Mouse (Mus musculus): Measurements from ENCODE around the gene Nufip2.
"Not testable (repeated sequence)": the region's sequence is repeated elsewhere in the genome, so short reads cannot be mapped to it uniquely, and the experiment has no call there.

The Nufip2 gene

DNA sequence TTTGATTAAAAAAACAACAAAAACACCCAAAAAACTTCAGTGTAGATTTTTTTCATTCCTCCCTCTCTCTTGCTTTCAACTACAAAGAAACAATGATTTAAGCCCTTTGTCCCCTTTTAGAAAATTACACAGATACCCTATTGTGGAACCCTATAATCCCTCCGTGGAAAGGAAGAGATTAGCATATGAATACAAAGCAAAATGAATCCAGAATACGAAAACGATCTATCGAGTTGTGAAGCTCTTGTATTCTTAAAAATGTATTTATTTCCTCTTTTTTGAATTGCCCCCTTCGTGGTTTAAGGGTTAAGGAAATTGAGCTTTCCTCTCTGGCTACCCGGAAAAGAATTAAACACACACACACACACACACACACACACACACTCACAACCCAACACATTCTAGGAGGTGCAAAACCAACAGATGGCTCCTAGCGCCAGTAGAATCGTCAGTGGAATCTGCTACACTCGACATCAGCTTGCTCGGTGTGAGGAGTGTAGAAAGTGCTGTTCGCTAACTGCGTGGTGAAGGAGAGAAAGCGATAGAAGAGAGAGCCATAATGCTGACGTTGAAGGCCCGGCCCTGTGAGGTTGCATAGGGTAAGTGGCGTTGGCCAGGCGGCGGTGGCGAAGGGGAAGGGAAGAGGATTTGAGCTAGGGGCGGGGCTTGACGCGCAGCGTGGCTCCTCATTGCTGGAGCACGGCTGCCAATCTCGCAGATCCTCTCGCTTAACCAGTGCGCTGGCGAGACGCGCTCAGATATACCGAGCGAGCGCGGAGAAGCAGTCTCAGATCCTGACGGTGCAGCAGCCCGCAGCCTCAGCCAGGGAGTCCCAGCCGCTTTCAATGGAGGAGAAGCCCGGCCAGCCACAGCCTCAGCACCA, at the start of gene Nufip2:
Gene Nufip2 (plus strand): TSS at position 773 of the 883 bp plus-strand sequence.
- peak; percentile 100 for DNase-seq

DNA sequence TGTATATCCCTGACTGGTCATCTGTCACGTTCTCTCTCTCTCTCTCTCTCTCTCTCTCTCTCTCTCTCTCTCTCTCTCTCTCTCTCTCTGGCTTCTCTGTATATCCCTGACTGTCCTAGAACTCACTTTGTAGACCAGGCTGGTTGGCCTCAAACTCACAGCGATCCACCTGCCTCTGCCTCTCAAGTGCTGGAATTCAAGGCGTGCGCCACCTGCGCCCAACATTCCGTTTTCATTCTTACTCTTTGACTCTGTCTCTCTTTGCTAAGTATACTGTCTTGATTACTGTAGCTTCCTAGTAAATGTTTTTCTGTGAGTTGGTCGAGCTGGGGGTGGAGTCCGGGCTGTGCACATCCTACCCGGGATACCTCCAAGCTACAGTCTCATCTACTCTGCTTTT, 44.6 kb upstream of the Nufip2 start:
- DNase-seq, result no peak

DNA sequence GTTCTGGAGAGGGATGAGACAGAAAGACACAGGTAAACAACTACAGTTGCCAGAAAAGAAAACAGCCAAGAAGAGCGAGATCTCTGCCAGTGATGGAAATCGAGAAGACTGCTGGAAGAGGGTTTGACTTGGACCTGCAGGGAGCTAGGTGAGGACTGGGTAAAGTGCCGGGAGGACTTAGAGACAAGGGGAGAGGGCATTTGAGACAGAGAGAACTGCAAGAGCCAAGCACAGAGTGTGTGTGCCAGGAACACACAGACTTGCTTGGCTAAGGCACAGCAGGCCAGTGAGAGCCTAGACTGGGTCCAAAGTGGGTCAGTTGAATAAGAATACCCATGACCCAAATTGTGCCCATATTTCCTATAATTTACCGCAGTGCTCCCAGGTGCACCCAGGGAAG, 40.5 kb upstream of the Nufip2 start:
- no peak for DNase-seq

DNA sequence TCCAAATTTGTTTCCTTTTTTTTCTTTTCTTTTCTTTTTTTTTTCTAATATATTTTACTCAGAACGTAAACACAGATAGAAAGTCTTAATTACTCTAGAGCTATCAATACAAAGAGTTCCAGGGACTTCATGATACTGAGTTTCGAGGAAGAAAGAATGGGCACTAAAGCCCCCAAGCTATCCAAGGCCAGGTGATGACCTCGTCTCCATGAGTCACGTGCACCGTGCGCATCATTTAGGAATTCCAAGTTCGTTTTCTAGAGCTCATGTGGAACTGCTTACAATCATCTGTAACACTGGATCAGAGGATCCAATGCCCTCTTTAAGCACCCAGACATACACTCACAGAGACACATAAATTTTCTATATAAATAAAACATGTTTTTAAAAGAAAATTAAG, 37.1 kb upstream of the Nufip2 start:
- no peak for DNase-seq

DNA sequence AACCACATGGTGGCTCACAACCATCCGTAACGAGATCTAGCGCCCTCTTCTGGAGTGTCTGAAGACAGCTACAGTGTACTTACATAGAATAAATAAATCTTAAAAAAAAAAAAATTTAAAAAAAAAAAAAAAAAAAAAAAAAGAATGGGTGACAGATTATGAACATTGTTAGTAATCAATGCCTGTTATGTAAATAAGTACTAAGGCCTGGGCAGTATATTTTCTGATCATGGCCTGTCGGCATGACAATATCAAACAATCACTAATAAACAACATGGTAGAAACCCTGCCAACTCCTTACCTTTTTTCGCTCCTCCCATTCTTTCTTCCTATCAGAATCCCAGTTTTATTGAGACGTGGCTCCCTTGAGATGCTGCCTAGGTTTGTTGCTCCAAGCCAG, 33.5 kb upstream of the Nufip2 start:
- DNase-seq, result no peak

DNA sequence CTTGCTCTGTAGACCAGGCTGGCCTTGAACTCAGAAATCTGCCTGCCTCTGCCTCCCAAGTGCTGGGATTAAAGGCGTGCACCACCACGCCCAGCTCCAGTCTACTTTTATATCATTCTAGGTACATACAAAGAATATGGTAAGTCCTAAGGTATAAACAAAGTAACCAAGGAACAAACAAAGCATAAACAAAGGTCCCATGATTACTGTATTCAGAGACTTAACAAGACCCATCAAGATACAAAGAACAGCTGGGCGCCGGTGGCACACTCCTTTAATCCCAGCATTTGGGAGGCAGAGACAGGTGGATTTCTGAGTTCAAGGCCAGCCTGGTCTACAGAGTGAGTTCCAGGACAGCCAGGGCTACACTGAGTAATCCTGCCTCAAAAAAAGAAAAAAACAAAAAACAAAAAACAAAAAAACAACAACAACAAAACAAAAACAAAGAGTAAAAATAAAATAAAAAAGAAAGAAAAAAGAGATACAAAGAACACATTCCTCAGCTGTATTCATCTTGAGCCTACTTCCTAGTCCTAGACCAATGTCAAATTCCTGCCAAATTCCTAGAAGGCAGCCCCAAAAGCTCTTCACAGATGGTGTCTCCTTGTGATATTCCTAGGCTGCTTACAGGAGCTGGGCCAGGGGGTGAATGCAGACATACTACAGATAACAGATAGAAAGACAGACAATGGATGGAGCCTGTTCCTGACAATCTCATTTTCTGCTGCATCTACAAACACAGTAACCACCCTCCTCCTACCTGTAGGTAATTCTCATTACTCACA, 32.4 kb upstream of the Nufip2 start:
- not testable (repeated sequence) for DNase-seq

DNA sequence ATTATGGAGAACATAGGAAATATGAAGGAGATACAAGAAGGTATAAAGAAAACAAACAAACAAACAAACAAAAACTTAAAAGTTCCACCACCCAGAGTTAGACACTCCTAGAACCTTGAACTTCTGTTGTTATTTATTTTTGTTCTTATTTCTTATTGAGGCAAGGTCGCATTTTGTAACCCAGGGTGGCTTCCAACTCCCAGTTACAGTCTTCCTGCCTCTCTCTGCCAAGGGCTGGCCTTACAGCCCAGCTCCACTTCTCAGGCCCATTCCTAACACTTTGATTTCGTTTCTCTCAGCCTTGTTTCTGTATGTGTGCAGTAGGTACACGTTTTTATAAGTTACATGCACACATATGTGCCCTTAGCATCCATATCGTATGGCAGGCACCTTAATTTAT, 26.0 kb upstream of the Nufip2 start:
- DNase-seq, result no peak

DNA sequence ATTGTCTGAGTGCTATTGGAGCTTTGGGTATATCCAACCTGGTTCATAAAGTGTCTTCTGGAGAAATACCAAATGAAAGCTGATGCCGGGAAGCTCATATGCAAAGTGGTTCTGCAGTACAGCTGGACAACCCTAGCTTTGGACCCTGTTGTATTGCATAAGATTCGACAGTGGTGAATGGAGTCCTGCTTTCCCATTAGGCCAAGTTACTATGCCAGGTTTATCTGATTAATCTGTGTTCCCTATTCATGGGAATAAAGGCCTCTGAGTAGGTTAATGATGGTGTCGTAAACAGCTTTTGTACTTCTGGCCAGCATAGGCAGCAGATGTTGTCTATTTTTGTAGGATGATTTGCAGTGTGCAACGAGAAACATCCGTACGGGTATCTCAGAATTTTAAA, 22.3 kb upstream of the Nufip2 start:
- no peak for DNase-seq

DNA sequence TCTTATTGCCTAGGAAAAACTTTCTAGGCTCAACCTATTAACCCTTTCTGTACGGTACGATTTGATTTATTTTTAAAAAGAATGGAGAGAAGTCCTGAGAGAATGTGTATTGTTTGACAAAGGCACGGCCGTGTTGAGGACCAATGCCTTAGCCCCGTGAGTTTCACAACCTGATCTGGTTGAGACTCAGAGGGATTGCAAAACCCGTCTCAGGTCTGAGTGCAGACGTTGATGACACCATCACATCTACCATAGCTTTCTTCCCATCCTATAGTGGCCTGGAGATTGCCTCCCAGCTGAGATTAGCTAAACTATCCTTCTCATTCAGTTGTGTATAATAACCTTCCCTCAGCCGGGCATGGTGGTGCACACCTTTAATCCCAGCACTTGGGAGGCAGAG, 21.9 kb upstream of the Nufip2 start:
- DNase-seq, result no peak

DNA sequence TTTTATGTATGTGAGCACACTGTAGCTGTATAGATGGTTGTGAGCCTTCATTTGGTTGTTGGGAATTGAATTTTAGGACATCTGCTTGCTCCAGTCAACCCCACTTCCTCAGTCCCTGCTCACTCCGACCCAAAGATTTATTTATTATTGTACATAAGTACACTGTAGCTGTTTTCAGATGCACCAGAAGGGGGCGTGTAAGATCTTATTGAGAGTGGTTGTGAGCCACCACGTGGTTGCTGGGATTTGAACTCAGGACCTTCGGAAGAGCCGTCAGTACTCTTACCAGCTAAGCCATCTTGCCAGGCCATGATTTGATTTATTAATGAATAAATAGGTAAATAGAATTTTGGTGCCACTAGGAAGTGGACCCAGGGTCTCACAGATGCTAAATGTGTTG, 20.6 kb upstream of the Nufip2 start:
- peak; percentile 7 for DNase-seq

DNA sequence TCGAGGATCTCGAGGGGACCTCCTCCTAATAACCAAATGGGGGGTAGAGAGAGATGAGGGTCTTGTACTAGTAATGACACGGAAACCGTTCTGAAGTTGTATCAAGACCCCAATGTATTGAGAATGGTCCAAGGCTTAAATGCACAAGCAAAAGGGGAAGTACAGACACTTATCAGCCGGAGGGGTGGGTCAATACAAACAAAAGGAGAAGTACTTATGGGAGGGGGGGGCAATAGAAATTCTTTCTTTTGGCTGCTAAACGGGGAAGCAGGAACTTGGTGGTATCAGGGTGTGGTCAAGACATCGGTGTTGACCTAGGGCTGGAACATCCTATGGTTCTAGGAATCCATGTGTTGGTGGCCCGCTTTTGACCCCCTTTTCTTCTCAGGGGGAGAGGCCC, 19.2 kb upstream of the Nufip2 start:
- not testable (repeated sequence) for DNase-seq

DNA sequence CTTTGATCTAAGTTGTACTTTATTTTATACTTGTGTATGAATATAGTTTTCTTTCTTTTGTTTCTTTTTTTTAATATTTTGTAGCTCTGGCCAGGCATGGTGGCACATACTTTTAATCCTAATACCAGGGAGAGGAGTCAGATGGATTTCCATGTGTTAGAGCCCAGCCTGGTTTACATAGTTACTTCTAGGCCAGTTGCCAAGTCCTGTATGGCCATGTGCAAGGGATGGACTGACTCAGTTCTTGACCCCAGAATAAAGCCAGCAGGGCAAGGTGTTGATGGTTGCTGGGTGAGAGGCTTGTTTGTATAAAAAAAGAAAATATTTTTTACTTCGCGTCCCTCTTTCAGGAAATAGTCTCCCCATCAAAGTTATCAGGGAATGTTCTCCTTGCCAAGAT, 13.2 kb upstream of the Nufip2 start:
- DNase-seq, result no peak

DNA sequence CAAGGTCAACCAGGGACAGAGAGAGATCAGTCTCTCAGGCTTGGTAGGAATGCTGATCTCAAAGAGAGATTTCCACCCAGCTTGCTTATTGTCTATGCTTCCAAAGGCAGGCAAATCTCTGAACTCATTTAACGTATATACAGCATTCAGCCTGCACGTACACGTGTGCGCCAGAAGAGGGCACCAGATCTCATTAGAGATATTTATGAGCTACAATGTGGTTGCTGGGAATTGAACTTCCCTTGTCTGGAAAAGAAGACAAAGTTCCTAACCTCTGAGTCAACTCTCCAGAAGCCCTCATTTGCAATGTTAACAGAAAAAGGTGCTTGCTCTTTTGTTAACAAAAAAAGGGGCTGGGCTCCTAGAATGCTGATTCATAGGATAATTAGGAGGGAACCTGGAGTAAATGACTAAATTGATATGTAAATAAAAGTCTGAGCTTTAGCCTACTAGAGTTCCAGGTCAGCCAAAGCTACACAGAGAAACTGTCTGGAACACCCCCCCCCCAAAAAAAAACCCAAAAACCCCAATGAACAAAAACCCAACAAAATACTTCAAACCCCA, 12.4 kb upstream of the Nufip2 start:
- peak; percentile 15 for DNase-seq

DNA sequence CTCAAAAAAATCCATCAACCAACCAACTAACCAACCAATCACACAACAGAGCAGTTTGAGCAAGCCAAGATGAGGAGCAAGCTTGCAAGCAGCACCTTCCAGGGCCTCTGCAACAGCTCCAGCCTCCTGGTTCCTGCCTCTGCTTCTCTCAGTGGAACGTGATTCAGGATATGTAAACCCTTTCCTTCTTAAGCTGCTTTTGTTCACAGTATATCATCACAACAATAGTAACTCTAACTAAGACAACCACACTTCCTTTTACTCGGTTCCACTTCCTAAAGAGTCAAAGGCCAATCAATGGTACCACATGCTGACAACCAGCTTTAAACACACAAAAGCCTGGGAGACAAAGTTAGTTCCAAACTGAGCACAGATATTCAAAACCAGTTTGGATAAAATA, 5.9 kb upstream of the Nufip2 start:
- no peak for DNase-seq

DNA sequence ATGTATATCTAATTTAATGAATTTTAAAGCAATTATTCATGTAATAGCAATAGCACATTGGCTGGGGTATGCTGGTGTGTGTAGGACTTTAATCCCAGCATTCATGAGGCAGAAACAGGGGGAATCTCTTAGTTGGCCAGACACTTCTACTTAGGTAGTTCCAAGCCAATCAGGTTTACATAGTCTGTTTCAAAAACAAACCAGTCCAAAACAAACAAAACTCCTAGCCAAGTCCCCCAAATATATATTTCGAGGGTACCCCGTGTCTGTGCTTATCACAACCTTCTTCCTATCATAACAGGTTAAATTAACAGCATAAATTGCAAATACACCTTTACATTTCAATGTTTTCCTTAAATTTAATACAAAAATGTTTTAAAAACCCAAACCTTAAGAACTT, 1.1 kb upstream of the Nufip2 start:
- DNase-seq, result no peak

DNA sequence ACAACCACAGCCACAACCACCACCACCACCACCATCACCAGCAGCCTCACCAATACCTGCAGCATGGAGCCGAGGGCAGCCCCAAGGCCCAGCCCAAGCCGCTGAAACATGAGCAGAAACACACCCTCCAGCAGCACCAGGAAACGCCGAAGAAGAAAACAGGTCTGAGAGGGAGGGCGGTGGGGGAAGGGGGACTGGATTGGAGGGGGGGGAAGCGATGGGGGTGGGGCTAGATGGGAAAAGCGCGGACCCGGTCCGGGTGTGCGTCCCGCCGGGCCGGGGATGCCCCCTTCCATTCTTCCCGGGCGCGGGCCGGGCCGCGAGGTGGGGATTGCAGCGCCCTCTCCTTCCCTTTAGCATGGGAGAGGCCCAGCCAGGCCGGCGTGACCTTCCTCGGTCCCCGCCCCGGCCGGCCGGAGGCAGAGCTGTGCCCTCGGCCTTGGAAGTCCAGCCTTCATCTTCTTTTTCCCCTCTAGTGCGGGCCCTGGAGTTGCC, 438 bp downstream of the Nufip2 start:
- DNase-seq, result peak; percentile 59

DNA sequence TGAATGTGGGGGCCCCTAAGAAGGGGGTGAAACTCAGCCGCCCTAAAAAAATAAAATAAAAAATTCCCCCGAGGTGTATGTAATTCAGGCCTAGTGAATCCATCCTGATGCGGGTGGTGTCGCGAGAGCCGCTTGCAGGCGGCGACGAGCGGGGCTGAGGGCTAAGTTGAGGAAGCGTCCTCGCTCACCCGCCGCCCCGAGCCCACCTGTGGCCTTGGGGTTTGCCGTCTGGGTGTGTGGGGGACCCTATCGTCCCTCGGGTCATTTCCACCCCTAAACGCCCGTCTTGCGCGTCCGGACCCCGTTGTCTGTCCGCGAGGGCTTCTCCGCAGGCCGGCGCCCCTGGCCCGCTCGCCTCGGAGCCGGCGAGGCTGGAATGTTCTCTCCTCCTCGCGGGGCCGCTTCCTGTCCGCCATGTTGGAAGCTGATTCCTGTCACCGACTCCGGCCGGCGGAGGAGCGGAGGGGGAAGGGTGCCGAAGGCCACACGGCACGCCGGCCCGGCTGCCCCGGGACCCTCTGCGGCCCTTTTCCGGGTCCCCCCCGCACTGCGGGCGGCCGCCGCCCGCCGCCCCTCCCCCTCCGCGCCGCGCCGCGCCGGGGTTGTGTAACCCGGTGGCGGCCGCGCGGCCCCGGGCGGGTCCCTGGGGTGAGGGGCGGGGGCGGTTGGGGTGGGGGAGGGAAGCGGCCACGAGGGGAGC, 1.0 kb downstream of the Nufip2 start:
- DNase-seq, result peak; percentile 72

DNA sequence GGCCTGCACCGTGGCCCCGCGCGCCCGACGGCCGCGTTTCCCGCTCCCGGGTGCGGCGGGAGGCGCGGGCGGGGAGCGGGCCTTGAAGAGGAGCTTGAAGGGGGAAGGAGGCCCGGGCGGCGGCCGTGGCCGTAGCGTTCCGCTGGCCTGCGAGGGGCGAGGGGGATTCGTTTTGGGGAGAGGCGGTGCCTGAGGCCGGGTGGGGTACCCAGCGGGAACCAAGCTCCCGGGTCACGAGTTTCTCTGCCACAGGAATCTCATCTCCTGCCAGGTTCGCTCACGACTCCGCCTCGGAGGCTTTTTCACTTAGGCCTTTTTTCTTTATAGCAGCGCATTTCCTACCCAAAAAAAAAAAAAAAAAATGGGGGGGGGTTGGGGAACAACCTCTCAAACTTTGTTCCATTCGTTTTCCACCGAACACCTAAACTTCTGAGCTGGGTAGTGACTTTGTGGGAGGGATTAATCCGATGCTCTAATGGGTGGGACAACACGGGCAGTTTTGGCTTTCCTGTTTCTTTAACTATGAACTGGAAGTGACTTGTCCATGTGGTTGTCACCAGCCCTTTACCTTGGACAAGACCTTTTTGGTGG, 1.7 kb downstream of the Nufip2 start:
- peak; percentile 56 for DNase-seq

DNA sequence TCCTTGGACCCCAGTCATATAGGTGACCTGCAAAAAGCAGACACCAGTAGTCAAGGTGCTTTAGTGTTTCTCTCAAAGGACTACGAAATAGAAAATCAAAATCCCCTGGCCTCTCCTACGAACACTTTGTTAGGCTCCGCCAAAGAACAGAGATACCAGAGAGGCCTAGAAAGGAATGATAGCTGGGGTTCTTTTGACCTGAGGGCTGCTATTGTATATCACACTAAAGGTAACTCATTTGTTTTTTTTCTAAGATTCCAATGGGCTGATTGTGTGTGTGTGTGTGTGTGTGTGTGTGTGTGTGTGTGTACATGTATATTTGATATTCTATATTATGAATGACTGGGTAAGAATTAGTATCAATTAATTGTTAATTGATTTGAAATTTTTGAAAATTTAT, 7.1 kb downstream of the Nufip2 start:
- no peak for DNase-seq

DNA sequence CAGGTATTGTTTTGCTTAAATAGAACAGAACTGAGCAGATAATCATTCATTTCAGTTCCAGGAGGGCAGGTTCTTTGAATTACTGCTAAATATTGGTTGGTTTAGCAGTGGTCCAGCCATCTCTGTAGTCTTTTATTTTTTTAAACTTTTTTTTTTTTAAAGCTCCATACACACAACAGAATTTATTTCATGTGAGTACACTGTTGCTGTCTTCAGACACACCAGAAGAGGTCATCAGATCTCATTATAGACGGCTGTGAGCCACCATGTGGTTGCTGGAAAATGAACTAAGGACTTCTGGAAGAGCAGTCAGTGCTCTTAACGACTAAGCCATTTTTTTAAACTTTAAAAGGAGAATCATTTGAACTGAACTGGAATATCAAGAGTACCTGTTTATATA, 11.3 kb downstream of the Nufip2 start:
- no peak for DNase-seq

DNA sequence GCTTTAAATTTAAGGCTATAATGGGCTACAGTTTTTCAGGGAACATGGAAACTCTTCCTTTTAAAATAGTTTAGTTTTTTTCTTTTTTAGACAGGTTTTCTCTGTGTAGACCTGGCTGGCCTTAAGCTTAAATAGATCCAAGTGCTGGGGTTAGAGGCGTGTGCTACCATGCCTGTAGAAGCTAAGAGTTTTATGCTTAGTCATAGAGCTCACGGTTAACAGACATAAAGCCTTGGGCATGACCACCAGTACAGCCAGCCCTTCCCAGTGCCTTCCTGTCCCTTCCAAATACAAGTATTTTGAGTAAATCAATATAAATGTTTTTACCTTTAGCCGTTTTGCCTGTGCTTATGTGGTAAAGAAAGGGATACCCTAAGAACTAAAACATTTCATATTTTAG, 20.0 kb downstream of the Nufip2 start:
- DNase-seq, result no peak

DNA sequence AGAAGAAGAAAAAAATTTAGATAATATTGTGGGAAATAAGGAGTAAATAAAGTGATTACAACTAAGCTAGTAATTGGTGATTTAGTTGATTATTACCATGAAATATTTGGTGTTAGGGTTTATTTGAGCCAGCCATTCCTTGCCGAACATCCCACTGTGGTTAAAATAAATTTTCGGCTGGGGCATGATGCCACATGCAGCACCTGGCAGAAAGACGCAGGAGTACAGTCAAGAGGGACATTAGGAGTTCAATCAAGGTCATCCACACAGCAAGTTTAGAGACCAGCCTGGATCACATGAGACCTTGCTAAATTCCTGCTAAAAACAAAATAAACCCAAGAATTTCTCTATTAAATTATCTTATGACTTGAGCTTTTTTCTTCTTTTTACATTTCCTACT, 23.1 kb downstream of the Nufip2 start:
- no peak for DNase-seq

DNA sequence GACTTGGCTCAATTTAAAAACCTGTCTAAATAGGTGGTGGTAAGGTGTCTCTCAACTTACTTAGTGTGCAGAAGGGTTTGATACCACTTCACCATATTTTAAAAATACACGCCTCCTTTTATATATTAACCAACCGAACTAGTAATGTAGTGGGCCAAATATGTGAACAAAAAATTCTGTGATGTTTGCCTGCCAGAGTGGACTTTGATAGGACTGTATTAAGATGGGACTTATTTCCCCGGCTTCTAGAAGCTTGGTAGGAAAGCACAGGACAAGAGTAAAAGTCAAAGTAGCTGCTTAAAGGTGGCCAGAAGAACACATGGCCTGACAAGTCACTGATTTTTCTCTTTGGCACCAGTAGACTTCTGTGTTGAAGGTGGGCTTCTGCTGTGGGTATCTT, 27.8 kb downstream of the Nufip2 start:
- DNase-seq, result no peak

Data from thymus, postnatal 14 days (tissue).